Mouse (Mus musculus): Measurements from ENCODE around the gene Catsperz. TPM values are rescaled to one million over a fixed set of nuclear protein-coding genes. Genes with fewer than 3 reads are reported as not detected.

Gene Catsperz
- total RNA-seq, 2 experiments from 2014 or later: not detected

GRCm38 (mm10) chr19:6928080-6928479 is 2.9 kb upstream of the Catsperz start:
- TF ChIP-seq CTCF (IDR thresholded peaks at IDR 0.05): no peak
- intact Hi-C loops (cut with DNase I): no loop called here
- DNase-seq: no peak
- Histone ChIP-seq H3K4me3 (no peak overlapping the region), H3K27ac (no peak overlapping the region)

- no peak overlapping the region for H3K4me3 ChIP-seq
- DNase-seq: no peak
- H3K27ac ChIP-seq: no peak overlapping the region
- intact Hi-C loops (cut with DNase I): no loop called here
- TF ChIP-seq CTCF (IDR thresholded peaks at IDR 0.05): no peak
Measured at GRCm38 (mm10) chr19:6926559-6927255, 1.5 kb upstream of the Catsperz start.

DNA sequence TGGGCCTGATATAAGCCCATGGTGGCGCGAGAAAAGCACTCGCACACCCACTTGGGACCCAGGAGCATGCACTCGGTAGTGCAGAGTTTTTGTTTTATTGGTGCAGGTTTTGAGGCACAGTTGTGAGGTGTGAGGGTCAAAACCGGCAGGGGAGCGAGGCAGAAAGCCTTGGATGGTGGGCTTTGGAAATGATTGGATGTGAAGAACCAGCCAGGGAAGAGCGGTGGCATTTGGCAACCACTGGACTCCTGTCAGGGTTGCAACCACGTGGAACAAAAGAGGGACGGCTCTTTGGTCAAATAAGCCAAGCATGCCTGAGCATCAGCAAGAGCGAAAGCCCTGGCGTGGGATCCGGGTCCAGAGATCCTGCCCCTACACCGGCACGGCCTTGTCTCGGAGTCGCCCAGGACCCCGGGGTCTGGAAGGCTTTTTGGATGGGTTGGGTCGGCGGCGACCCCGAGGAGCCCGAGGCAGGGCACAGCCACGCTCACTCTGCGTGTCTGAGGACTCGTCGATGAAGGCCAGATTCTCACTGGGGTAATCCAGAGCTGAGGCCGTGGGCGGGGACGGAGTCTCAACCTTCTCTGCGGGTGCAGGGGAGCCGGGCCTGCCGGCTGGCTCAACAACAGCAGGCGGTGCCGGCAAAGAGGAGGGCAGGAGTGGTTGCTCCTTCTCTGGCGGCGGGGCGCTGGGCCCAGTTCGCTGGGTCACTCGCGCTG is 590 bp upstream of the Catsperz start:
- intact Hi-C loops (cut with DNase I): loop anchor here (2.0 kb wide), 1 partner anchor 43 kb away; no protein-coding TSS in a partner anchor
- no peak overlapping the region for H3K4me3 ChIP-seq
- no peak overlapping the region for H3K27ac ChIP-seq
- no peak for DNase-seq
- TF ChIP-seq CTCF (IDR thresholded peaks at IDR 0.05): no peak

- H3K27ac ChIP-seq: no peak overlapping the region
- H3K4me3 ChIP-seq: peak overlapping the region; percentile 56
- intact Hi-C loops (cut with DNase I): loop anchor here (1.0 to 2.0 kb wide), 2 partner anchors 44 to 96 kb away; no protein-coding TSS in a partner anchor
- DNase-seq: peak; percentile 90
- TF ChIP-seq CTCF (IDR thresholded peaks at IDR 0.05): peak; percentile 92
Measured at GRCm38 (mm10) chr19:6924461-6925306, 496 bp downstream of the Catsperz start.

- no peak for TF ChIP-seq CTCF (IDR thresholded peaks at IDR 0.05)
- DNase-seq: no peak
- peak overlapping the region; percentile 91 for H3K27ac ChIP-seq
- H3K4me3 ChIP-seq: peak overlapping the region; percentile 88
- intact Hi-C loops (cut with DNase I): no loop called here
Measured at GRCm38 (mm10) chr19:6922901-6923735, 2.1 kb downstream of the Catsperz start.

DNA sequence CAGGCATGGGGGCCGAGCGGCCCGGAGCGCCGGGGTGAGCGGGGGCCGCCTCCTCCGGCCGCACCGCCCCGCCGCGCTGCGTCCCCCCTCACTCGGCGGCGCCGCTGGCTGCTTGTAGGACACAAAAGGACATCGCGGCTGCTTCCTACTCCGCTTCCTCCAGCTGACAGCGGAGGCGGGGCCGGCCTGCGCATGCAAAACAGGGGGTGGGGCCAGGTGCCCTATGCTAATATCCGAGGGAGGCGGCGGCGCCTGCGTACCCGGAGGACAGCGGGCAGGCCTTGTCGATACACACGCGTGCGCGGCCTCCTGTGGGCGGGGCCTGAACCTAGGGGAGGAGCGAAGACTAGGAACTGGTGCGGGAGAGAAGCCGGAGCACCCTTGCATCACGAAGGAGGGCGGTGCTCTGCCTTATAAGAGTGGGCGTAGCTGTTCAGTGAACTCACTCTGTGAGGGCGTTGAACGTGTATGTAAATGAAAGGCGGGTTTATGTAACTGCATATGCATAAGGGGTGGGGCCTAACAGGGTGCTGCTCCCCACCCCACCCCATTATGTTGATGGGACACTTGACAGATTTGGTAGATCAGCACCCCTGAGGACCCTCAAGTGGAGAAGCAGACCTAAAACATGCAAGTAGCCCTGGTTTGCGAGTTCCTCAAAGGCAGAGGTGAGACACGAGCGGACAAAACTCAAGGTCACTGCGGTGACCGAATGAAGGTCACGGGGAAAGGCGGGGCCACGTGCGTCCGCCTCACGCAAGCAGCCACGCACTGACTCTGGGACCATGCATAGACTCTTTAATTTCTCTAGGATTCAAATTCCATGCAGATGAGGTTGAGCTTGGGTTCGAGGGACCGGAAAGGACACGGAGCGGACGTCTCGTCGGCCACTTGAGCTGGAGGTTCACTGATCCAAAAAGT is 3.3 kb downstream of the Catsperz start, which contains the start of gene Esrra:
TSS of gene Esrra (minus strand) at position 167 of the 921 bp plus-strand sequence.
- Histone ChIP-seq H3K4me3 (peak within 1 kb of the TSS; percentile 88), H3K27ac (peak within 1 kb of the TSS; percentile 91)
- peak; percentile 100 for DNase-seq
- no peak for TF ChIP-seq CTCF (IDR thresholded peaks at IDR 0.05)
- intact Hi-C loops (cut with DNase I): no loop called here

DNA sequence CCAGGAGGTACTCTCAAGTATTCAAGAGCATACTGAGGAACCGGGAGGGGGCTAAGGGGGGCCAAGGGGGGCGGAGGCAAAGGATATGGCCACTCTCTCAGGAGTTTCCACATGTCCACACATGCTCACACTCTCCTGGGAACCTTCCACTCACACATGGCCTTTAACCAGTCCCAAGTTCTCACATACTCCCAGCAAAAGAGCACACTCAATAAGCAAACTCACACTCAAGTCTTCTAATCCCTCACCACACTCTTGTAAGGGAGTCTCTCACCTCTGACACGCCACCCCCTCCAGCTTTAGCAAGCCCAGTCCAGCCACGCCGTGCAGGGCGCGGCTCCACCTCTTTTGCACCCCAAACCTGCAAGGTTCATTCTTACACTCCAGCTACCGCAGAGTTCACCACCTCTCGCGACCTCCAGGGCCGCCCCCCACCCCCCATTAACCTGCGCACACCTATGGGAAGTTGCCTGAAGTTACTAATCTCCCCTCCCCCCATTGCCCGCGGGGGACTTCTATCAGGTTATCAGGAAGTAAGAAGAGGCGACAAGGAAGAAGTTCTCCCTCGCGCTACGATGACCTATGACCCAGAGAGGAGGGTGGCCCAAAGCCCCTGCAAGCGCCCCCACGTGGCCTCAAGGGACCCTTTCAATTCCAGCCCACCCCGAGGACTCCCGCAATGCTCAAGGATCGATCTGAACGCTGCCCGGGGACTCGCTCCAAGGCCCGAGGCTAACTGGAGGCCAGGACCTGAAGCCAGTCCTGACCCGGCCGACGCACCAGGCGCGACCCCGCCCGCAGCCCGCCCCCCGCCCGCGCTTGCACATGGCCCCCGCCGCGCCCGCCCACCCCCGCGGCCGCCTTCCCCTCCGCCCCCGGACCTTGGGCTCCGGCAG is 4.2 kb downstream of the Catsperz start:
- peak; percentile 69 for DNase-seq
- 0 out of 2 replicates have a peak, but pooled peaks have one; percentile 3 for TF ChIP-seq CTCF (IDR thresholded peaks at IDR 0.05)
- intact Hi-C loops (cut with DNase I): no loop called here
- peak overlapping the region; percentile 88 for H3K4me3 ChIP-seq
- H3K27ac ChIP-seq: peak overlapping the region; percentile 91

DNA sequence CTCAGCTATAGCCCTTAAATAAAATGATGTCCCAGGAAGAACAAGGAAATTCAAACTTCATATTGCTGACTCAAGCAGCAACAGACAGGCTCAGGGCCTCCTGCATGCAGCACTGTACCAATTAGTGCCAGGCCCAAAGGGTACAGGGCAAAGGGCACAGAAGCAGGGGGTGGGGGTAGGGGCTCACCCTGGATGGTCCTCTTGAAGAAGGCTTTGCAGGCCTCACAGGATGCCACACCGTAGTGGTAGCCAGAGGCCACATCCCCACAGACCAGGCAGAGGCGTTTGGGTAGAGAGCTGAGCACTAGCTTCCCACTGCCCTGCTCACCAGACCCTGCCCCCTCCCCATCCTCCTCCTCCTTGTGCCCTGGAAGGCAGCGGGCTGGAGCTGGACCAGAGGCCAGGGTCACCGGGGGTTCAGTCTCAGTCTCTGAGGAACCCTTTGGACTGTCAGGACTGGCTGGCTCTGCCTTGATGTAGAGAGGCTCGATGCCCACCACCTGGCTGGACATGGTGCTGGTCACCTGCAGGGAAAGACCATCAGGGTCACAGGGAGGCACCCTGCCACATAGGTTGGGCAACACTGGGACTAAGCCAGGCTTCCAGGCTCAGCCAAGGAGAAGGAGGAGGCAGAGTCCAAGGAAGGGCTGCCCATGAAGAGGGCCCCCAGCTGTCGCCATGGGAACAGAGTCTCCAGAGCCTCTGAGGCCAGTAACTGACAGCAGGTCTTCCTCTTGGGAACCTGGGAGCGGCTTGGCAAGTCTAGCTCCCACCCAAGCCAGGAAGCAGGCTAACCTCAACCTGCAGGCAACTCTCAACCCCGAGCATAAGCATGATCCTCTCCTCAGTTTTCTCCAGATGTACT is 5.1 kb downstream of the Catsperz start:
- DNase-seq: peak; percentile 84
- Histone ChIP-seq H3K27ac (peak overlapping the region; percentile 91), H3K4me3 (peak overlapping the region; percentile 88)

DNA sequence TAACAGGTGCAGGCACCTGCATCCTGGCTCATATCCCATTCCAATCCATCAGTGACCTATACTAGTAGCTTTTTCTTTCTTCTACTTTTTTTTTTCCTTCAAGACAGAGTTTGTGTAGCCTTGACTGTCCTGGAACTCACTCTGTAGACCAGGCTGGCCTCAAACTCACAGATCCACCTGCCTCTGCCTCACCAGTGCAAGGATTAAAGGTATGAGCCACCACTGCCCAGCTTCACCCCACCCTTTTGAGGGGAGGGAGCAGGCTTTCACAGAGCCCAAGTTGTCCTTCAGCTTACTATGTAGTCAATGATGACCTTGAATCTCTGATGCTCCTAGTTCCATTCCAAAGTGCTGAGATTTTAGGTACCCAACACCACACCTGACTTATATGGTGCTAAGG is 5.7 kb downstream of the Catsperz start:
- no peak for TF ChIP-seq CTCF (IDR thresholded peaks at IDR 0.05)
- no peak for DNase-seq
- Histone ChIP-seq H3K4me3 (no peak overlapping the region), H3K27ac (peak overlapping the region; percentile 91)
- intact Hi-C loops (cut with DNase I): no loop called here

More for the DNA sequence above, 5.1 kb downstream of the Catsperz start:
- TF ChIP-seq CTCF (IDR thresholded peaks at IDR 0.05): no peak
- intact Hi-C loops (cut with DNase I): no loop called here

All from gastrocnemius, adult 2 months (tissue).